Mouse (Mus musculus): ENCODE measurements around the gene Xpnpep3. TPM values are rescaled to one million over a fixed set of nuclear protein-coding genes. Genes with fewer than 3 reads are reported as not detected.
A peak's percentile ranks its signal among the peaks of the same experiment; 100 is the strongest.

Xpnpep3 gene
- 3.7 and 4.1 TPM in 2 replicates for polyA plus RNA-seq (2015; fragmentation: Nextera tagmentation; extraction: Ambion mirVana)

- WGBS, result under 1% methylated on average over 50 of the region's 50 CpGs
- peak within 1 kb of the TSS; percentile 99 for H3K4me3 ChIP-seq (ENCODE audit: low read depth, low read length)
- DNase-seq (ENCODE audit: low spot score), result peak; percentile 98
These were observed at the start of gene Xpnpep3, which contains the start of gene St13 for GRCm38 (mm10) chr15:81399638-81400315. TSS of gene Xpnpep3 (plus strand) at chr15:81400138. TSS of gene St13 (minus strand) at chr15:81400077.

DNA sequence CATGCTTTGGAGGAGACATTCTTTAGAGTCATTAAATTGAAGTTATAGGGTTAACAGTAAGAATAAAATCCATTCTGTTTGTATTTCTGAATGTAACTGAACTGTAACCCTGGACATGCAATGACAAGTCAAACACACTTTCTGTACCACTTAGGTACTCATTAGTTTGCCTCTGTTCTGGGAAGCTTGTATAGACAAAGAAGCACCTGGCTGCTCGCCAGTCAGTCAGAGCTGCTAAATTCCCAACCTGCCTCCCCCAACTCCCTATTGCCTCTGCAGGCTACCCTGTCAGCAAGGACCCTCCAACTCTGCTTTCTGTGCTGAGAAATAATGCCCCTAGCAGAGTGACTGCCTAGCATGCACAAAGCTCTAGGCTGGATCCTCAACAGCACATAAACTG is 49.5 kb upstream of the Xpnpep3 start:
- Histone ChIP-seq H3K4me2 (replicated peaks; ENCODE audit: low read depth) (no peak overlapping the region), H3K27me3 (ENCODE audit: control insufficient read depth, insufficient read depth, low read length) (no peaks in the 10 kb centered on the region), H3K36me3 (ENCODE audit: control insufficient read depth, insufficient read depth, low read length) (no peaks in the 10 kb centered on the region), H3K9ac (ENCODE audit: low read length) (no peak overlapping the region), H3K4me1 (replicated peaks; ENCODE audit: control insufficient read depth, insufficient read depth) (no peaks in the 10 kb centered on the region), H3K9me3 (ENCODE audit: control insufficient read depth, low read length) (no peaks in the 10 kb centered on the region), H3K4me3 (ENCODE audit: low read depth, low read length) (no peak overlapping the region), H3K27ac (replicated peaks) (0 out of 2 replicates have a peak overlapping the region, but pooled peaks have one; percentile 45)
- ATAC-seq (ENCODE audit: low FRiP score, low TSS enrichment) (no peak), DNase-seq (ENCODE audit: low spot score) (no peak)
- TF ChIP-seq EP300 (optimal IDR thresholded peaks at IDR 0.05) (no peak), CTCF (IDR thresholded peaks at IDR 0.05; ENCODE audit: low read depth) (no peak)
- WGBS, result 22% methylated on average over 1 of the region's 1 CpGs

More at GRCm38 (mm10) chr15:81399638-81400315, at the start of gene Xpnpep3, which contains the start of gene St13:
- H3K4me2 ChIP-seq (replicated peaks; ENCODE audit: low read depth), result peak within 1 kb of the TSS; percentile 67
- H3K27me3 ChIP-seq (ENCODE audit: control insufficient read depth, insufficient read depth, low read length), result no peaks in the 10 kb centered on the region
- no peaks in the 10 kb centered on the region for H3K9me3 ChIP-seq (ENCODE audit: control insufficient read depth, low read length)
- H3K27ac ChIP-seq (replicated peaks), result peak within 1 kb of the TSS; percentile 94
- no peaks in the 10 kb centered on the region; the same call in 1 of the 2 replicates for H3K4me1 ChIP-seq (replicated peaks; ENCODE audit: control insufficient read depth, insufficient read depth)
- H3K36me3 ChIP-seq (ENCODE audit: control insufficient read depth, insufficient read depth, low read length), result no peaks in the 10 kb centered on the region
- ATAC-seq (ENCODE audit: low FRiP score, low TSS enrichment), result peak; percentile 100
- peak within 1 kb of the TSS; percentile 97 for H3K9ac ChIP-seq (ENCODE audit: low read length)
- no peak for TF ChIP-seq CTCF (IDR thresholded peaks at IDR 0.05; ENCODE audit: low read depth)
- peak; percentile 93 for TF ChIP-seq EP300 (optimal IDR thresholded peaks at IDR 0.05)

DNA sequence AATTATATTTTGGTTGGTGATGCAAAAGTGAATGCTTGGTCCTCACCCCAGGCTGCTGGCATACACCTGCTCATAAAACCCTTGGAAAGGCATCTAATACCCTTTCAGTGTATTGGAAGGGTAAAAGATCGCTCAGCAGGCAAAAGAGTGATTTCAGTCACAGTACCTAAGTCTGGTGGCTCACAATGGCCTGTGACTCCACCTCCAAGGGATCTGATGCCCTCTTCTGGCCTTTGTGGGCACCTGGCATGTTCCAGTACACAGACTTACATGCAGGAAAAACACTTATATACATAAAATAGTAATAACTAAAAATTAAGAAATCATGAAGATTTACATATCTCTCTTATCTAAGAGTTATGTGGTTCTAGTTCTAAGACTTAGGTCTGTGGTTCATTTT is 47.3 kb upstream of the Xpnpep3 start:
- ATAC-seq (ENCODE audit: low FRiP score, low TSS enrichment) (no peak), DNase-seq (ENCODE audit: low spot score) (peak; percentile 31)
- no peak overlapping the region for H3K9ac ChIP-seq (ENCODE audit: low read length)
- H3K4me1 ChIP-seq (replicated peaks; ENCODE audit: control insufficient read depth, insufficient read depth), result no peaks in the 10 kb centered on the region
- H3K27me3 ChIP-seq (ENCODE audit: control insufficient read depth, insufficient read depth, low read length), result no peaks in the 10 kb centered on the region
- WGBS, result 52% methylated on average over 1 of the region's 1 CpGs
- H3K9me3 ChIP-seq (ENCODE audit: control insufficient read depth, low read length), result no peaks in the 10 kb centered on the region
- no peak overlapping the region for H3K4me3 ChIP-seq (ENCODE audit: low read depth, low read length)
- no peaks in the 10 kb centered on the region for H3K36me3 ChIP-seq (ENCODE audit: control insufficient read depth, insufficient read depth, low read length)
- no peak overlapping the region for H3K27ac ChIP-seq (replicated peaks)
- H3K4me2 ChIP-seq (replicated peaks; ENCODE audit: low read depth), result no peak overlapping the region
- TF ChIP-seq CTCF (IDR thresholded peaks at IDR 0.05; ENCODE audit: low read depth) (peak; percentile 62), EP300 (optimal IDR thresholded peaks at IDR 0.05) (no peak)

DNA sequence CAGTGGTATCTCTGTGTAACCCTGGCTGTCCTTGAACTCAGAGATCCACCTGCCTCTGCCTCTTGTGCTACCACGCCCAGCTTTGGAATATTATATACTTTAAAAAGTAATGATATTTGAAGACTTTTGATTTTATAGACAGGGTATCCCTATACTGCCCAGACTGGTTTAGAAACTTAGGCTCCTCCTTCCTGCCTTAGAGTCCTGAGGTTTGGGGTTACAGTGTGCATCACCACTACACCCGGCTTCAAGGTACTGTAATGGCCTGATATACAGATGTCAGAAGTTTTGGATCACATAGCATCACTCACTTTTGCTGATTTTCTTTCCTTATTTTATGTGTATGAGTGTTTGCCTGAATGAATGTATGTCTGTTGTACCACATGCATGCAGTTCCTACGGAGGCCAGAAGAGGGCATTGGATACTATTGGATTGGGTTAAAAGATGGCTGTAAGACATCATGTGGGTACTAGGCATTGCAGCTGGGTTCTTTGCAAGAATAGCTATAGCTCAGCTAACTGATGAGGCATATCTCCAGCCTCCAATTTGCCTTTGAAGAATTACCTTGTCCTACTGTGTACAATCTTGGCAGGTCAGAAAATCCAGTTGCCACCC is 44.7 kb upstream of the Xpnpep3 start:
- Histone ChIP-seq H3K4me1 (replicated peaks; ENCODE audit: control insufficient read depth, insufficient read depth) (0 out of 2 replicates have a peak, but pooled peaks cover 4% of the 10 kb centered on the region), H3K27ac (replicated peaks) (no peak overlapping the region), H3K9ac (ENCODE audit: low read length) (no peak overlapping the region), H3K27me3 (ENCODE audit: control insufficient read depth, insufficient read depth, low read length) (no peaks in the 10 kb centered on the region), H3K4me2 (replicated peaks; ENCODE audit: low read depth) (no peak overlapping the region), H3K36me3 (ENCODE audit: control insufficient read depth, insufficient read depth, low read length) (no peaks in the 10 kb centered on the region), H3K4me3 (ENCODE audit: low read depth, low read length) (no peak overlapping the region), H3K9me3 (ENCODE audit: control insufficient read depth, low read length) (no peaks in the 10 kb centered on the region)
- DNase-seq (ENCODE audit: low spot score) (peak; percentile 72), ATAC-seq (ENCODE audit: low FRiP score, low TSS enrichment) (peak; percentile 49; the same call in 1 of the 2 replicates)
- WGBS, result 71% methylated on average over 3 of the region's 3 CpGs
- peak; percentile 79 for TF ChIP-seq CTCF (IDR thresholded peaks at IDR 0.05; ENCODE audit: low read depth)
- TF ChIP-seq EP300 (optimal IDR thresholded peaks at IDR 0.05), result no peak

- ATAC-seq (ENCODE audit: low FRiP score, low TSS enrichment) (no peak), DNase-seq (ENCODE audit: low spot score) (no peak)
- 0 out of 2 replicates have a peak, but pooled peaks cover 4% of the 10 kb centered on the region for H3K4me1 ChIP-seq (replicated peaks; ENCODE audit: control insufficient read depth, insufficient read depth)
- H3K9me3 ChIP-seq (ENCODE audit: control insufficient read depth, low read length), result no peaks in the 10 kb centered on the region
- no peak overlapping the region for H3K9ac ChIP-seq (ENCODE audit: low read length)
- no peaks in the 10 kb centered on the region for H3K36me3 ChIP-seq (ENCODE audit: control insufficient read depth, insufficient read depth, low read length)
- TF ChIP-seq CTCF (IDR thresholded peaks at IDR 0.05; ENCODE audit: low read depth), result no peak
- TF ChIP-seq EP300 (optimal IDR thresholded peaks at IDR 0.05), result no peak
- peak overlapping the region; percentile 63 for H3K27ac ChIP-seq (replicated peaks)
- H3K4me2 ChIP-seq (replicated peaks; ENCODE audit: low read depth), result peak overlapping the region; percentile 11; the same call in 1 of the 2 replicates
- H3K27me3 ChIP-seq (ENCODE audit: control insufficient read depth, insufficient read depth, low read length), result no peaks in the 10 kb centered on the region
- H3K4me3 ChIP-seq (ENCODE audit: low read depth, low read length), result no peak overlapping the region
- WGBS, result 36% methylated on average over 5 of the region's 5 CpGs
These were observed 43.0 kb upstream of the Xpnpep3 start for GRCm38 (mm10) chr15:81356946-81357345.
